15 mouse cellular contexts compared by ENCODE assay signal in the genomic region with DNA sequence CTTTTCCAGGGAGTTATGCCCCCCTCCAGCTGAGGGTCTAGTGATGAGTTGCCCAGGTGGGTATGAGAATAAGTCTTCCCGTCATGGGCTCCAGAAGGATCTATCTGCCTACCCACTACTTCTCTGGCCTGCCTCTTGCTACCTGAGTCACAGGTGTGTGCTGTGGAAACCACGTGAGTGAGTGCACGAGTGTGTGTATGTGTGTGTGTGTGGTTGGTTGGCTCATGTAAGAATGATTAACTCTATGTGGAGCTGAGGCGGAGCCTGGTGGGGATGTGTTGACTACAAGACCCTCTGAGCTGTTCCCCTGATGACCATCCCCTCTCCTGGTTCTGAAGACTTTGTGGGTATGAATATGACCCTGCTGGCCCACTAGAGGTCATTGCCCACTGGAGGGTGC.
"Had no signal": no experiment of that assay in that cellular context is flagged by ENCODE, and none has a peak within 500 bp of the region (broad histone marks: within the 10 kb centered on the region; RNA-seq: fewer than 3 reads in every experiment).

No protein-coding gene starts in this region.

- H3K4me3 ChIP-seq: hindbrain, embryonic 15.5 days; limb, embryonic 15.5 days; liver, embryonic 15.5 days; midbrain, embryonic 10.5 days; myocyte; neural tube, embryonic 15.5 days had no signal

- DNase-seq: layer of hippocampus, postnatal 36 days; lung, embryonic 14.5 days; lung, postnatal 10 days; lung, postnatal 4 days; midbrain, embryonic 14.5 days; spleen, adult 18-20 months; thymus, adult 2 months; thymus, postnatal 25 days had no signal

- H3K27ac ChIP-seq: hindbrain, embryonic 15.5 days; kidney, postnatal 0 days; limb, embryonic 15.5 days; liver, embryonic 15.5 days; neural tube, embryonic 15.5 days had no signal

- H3K27me3 ChIP-seq: hindbrain, embryonic 15.5 days; limb, embryonic 15.5 days; liver, embryonic 15.5 days; neural tube, embryonic 15.5 days had no signal

- H3K4me2 ChIP-seq: hindbrain, embryonic 15.5 days; limb, embryonic 15.5 days; liver, embryonic 15.5 days; lung, embryonic 14.5 days; neural tube, embryonic 15.5 days had no signal

- H3K9ac ChIP-seq: hindbrain, embryonic 15.5 days; limb, embryonic 15.5 days; liver, embryonic 15.5 days; lung, embryonic 14.5 days; neural tube, embryonic 15.5 days had no signal

- H3K9me3 ChIP-seq: hindbrain, embryonic 15.5 days; limb, embryonic 15.5 days; liver, embryonic 15.5 days; midbrain, embryonic 10.5 days; neural tube, embryonic 15.5 days had no signal

- H3K36me3 ChIP-seq: hindbrain, embryonic 15.5 days; limb, embryonic 15.5 days; liver, embryonic 15.5 days; midbrain, embryonic 10.5 days; neural tube, embryonic 15.5 days had no signal
